Mouse (Mus musculus) activated CD4-positive, CD25-positive, alpha-beta regulatory T cell, adult 4 months (primary cell): ENCODE data around the gene Zfyve28. TPM values are rescaled to one million over a fixed set of nuclear protein-coding genes. Genes with fewer than 3 reads are reported as not detected.

Experiments
- ATAC-seq: one replicate; pipeline ENCODE4 v1.8.0; 2017
- polyA plus RNA-seq, 2 experiments: library from polyadenylated mRNA; unstranded; fragments of 100-300 nt; shearing (Covaris generic); gene quantifications; one replicate each; pipeline ENCODE4 v1.2.1; 2017

The Zfyve28 gene
- polyA plus RNA-seq, 2 experiments from 2014 or later, result 3.4 TPM

DNA sequence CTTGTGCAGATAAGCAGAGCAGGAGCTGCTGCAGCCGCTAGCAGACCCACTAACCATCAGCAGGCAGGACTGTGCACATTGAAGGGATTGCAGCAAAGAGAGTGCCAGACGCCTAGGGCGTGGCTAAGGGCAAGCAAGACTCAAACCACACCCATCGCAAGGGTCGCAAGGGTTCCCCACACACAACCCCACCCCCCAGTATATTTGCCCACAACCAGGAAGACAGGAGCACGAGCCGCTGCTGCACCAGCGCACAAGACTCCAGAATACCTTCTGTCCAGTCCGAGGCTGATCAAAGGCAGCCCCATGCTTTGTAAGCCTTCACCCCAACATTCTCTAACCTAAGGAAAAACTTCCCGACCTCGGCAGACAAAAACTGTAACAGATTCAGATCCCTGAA, 1.7 kb downstream of the Zfyve28 start:
- no peak for ATAC-seq

DNA sequence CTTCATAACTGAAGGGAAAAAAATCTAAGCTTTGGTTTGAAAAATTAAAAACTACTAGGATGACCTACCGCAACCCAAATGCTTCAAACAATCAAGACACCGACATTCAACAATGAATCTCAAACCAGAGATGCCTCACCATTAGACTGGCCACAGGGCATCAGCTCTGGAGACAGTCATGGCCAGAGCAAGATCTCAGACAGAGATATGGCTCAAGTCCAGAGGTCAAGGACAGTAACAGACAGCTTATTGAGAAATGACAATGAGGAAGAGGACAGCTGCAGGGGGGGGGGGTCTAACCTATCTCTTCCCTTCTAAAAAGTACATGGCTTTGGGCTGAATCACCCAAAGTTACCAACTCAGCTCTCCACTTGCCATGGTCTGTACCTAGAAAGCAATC, 3.0 kb downstream of the Zfyve28 start:
- ATAC-seq, result no peak

DNA sequence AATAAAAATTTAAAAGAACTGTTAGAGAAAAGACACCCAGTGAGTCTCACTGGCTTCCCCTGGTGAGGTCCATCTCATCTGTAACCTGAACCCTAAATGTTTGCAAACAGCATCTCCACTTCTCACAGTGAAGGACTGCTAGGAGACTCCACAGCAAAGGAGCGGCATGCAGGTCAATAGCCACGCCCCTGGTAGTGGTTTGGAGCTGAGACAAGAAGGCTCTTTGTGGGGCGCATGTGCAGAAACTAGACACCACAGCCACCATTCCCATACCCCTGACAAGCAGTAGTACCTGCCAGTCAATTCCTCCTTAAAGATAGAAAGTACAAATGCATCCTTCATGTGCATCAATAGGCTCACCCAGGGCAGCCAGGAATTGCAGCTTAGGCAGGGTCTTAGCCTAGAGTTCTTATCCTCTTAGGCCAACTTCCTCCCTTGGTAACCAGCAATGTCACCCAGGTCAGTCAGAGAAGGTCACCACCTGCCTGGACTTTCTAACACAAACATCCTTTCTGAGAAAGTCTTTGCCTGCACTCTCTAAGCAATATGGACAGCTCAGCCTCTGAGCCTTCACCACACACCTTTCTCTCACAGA, 4.0 kb downstream of the Zfyve28 start:
- ATAC-seq, result no peak

DNA sequence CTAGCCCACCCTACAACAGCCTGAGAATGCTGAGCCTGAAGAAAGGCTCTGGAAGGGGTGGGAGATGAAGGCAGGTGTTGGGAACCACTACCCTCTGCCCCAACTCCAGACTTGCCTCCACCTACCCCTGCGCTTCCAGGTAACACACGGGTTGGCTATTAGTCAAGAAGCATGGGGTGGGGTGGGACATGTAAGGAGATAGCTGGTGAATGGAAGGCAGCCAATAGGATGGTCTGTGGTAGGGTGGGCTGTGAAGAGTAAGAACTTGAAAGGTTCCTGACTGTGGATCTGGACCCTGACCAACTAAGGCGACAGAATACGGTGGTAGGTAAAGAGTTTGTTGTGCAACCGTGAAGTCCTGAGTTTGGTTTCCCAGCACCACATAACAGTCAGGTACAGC, 4.9 kb downstream of the Zfyve28 start:
- no peak for ATAC-seq

DNA sequence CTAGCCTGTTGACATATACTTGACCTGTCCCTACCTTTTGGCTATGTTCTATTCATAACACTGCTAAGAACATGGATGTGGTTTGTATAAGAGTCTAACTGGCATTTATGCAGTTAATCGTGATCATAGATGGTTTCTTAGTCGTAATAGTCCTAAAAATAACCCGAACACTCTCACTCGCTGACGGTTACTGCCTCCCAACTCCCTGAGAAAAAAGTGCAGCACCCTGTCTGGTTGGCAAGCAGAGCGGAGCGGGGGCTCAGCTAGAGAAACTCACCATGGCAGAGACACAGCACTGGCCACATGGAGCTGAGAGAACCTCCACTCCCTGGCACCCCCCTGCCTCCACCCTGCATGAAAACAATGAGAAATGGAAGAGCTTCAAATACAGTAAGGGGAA, 7.3 kb downstream of the Zfyve28 start:
- no peak for ATAC-seq

DNA sequence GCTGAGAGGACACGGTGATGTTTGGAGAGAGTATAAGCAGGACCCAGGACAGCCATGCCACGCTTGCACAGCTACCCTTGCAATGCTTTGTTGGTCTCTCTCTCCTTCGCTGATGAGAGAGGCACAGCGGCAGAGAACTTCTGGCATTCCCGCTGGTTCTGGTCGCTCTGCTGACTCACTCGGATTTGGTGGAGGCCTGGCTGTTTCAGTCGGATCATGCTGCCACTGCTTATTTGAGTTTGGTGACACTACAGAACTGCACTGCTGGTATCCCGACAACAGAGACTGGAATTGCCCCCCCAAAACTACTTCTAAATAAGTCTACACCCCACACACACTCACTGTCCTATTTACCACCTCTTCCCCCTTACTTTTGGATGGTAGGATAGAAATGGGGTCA, 9.0 kb downstream of the Zfyve28 start:
- no peak for ATAC-seq

DNA sequence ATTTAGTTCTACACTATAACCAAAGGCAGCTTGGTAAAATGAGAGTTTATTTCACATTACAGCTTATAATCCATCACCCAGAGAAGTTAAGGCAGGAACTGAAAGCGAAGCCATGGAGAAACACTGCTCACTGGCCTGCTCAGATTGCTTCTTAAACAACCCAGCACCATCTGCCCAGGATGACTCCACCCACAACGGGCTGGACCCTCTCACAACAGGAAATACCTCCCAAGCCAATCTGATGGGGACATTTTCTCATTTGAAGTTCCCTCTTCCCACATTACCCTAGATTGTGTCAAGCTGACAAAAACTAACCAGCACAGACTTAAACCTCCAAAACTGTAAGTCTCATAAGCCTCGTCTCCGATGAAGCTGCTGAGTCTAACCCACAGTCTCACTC, 10.2 kb downstream of the Zfyve28 start:
- no peak for ATAC-seq

DNA sequence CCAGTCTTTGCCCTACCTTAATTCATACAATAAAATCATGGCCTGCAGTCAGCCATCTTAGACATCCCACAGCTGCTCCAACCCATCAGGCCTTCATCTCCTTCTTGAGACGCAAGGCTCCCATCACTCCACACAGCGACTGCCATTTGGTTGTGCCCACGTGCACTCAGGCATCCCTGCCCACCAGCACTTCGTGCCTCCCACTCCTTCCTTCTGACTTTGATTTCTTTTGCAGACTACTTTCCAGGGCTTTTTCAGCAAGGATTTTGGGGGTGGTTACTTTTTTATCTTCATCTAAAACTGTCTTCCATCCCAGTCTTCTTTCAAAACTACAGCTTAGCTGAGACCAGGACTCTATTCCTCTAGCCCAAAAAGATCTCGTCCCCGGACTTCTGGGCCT, 11.5 kb downstream of the Zfyve28 start:
- ATAC-seq, result no peak

DNA sequence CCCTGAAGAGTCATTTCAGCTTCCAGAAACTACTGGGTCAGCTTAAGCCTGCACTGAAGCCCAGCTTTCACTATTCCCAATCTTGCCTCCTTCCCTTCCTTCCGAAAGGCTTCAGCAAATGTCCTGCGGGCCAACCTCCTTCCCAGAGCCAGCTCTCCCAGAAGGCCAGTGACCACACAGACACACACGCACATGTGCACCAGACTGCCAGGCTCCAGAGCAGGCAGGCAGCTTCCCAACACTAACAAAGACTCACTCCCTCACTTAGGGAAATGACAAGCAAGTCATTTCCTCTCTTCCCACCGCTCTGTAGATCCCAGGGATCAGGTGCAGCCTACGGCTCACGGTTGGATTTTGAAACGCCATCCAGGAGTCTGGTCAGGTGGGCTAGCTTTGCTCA, 12.1 kb downstream of the Zfyve28 start:
- ATAC-seq, result no peak

DNA sequence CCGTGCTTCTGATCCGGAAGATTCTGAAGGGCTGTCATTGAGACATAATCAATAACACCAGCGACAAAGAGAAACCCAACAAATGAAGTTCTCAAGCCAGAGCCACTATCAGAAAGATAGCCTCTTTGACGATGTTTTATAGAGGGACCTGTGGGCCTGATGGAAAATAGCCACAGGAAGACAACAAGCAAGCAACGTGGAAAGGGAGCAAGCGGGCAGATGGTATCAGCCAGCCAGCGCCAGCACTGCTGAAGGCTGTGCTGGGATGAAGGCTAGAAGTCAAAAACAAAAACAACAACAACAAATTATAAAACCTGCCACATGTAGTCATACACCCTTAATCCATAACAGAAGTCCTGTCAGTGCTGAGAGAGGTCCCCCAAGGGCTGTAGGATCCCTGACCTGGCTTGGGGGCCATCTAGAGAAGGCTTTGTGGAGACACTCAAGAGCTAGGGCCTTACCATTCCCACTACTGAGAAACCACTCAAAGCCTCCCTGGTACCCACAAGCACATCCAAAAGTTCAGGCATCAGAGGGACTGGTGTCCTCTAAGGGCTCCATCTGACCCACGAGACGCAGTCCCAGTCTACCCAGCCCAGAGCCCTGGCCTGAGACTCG, 13.5 kb downstream of the Zfyve28 start:
- no peak for ATAC-seq

DNA sequence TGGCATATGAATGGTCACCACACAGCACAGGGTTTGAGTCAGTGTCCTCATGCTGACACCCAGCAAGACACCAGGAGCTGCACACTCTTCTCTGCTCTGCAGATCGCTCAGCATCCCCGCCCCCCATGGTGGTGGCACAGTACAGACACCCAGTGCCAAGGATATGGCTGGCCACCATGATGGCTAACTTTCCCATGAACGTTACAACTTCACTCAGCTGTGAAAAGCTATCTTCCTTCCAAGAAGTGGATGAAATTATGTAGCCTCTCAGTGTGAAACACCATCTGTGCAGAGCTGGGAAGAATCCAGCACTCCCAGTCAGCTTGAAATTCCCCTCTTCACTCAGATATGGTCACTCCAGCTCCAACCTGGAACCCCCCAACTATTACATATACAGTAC, 14.0 kb downstream of the Zfyve28 start:
- ATAC-seq, result no peak

DNA sequence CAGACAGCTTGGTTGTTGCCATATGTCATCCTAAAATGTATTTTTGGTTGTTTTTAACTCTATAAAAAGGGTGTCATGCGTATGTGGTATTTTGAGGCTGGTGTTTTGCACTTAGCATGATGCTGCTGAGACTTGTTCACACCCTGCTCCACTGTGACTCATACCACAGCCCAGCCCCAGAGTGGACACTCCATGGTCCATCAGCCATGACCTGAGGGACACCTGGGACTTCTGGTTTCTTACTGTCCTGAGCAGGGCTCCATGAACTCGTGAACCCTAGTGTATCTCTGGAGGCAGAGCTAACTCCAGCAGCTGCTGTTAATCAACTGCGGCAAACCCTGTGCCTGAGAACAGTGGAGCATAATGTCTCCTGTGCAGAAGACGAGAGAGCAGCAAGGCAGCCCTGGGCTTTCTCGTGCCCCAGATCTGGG, 15.0 kb downstream of the Zfyve28 start:
- no peak for ATAC-seq

DNA sequence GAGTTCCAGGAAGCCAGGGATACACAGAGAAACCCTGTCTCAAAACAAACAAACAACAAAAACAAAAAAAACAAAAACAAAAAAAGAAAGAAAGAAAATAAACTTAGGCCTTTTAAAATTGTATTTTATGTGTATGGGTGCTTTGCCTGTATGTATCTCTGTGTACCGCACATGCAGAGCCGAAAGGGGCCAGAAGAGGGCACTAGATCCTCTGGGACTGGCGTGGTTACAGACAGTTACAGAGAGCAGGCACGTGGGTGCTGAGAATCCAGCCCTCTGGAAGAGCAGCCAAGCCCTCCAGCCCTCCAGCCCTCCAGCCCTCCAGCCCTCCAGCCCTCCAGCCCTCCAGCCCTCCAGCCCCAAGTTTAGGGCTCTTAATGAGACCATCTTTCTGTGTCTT, 16.5 kb downstream of the Zfyve28 start:
- ATAC-seq, result no peak

DNA sequence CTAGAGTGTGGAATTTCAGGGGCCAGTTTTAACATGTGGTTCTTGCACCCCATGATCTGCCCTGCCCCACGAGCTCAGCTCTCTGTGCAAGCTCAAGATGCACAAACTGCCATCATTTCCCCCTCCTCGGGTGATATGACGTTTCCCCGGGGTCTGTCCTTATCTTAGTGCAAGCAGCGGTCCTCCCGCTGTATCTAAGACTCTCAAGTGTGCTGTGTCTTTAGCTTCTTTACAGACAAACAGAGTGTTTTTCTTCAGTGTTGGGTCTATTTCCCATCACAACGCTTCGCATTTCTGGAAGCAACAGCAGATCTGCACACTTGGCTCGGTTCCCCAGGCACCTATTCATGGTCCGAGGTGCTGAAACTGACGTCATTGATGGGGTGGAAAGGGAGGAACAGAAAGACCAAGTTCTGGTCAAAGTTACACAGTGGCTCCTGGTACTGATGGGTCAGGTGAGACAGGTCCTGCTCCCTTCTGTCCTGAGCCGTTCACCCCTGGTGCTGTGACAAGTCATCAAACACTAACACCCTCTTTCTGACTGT, 18.3 kb downstream of the Zfyve28 start:
- no peak for ATAC-seq

DNA sequence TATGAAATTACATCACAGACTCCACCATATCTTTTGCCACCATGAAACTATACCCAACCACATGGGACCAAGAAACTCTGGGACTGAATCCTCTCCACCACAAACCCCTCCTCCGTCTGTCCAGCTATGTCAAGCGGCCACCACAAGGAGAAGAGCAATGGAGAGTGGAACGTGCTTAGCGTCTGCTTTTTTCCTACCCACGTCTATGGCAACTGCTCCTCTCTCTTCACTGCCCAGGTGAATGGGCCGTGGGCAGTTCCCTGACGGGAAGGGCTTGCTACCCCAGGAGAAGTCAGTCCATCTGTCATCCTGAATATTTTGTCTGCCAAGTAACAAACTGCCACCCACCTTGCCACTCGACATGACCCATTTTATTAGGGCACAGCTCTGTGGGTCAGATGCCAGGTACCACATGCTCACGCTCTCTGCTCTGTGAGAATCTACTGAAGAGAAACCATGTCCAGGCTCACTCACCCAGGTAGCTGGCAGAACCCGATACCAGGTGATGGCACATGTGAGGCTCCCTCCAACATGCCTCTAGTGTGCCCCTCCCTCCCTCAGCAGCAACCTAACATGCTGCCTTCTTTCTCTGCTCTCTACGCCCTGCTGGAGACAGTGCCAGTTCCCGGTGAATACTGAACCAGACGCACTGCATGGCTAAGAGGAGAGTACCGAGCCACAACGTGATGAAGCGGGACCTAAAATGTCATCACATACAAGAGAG, 18.9 kb downstream of the Zfyve28 start:
- ATAC-seq, result no peak

DNA sequence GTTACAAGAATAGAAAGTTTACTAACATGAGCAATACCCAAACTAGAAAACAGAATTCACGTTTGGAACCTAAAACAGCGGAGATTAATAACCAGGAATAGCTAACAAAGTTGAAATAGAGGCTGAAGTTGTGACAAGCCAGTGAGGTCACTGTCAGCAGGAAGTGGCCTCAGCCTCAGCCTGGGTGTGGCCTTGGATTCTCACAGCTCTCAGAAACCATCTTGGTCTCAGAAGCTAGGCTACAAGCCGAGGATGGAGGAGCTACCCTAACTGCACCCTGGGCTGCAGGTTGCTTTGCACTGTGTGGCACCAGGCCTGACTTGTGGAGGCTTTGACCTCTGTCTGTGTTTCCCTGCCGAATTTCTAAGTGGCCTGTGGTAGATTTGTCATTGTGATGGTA, 22.2 kb downstream of the Zfyve28 start:
- ATAC-seq, result no peak

DNA sequence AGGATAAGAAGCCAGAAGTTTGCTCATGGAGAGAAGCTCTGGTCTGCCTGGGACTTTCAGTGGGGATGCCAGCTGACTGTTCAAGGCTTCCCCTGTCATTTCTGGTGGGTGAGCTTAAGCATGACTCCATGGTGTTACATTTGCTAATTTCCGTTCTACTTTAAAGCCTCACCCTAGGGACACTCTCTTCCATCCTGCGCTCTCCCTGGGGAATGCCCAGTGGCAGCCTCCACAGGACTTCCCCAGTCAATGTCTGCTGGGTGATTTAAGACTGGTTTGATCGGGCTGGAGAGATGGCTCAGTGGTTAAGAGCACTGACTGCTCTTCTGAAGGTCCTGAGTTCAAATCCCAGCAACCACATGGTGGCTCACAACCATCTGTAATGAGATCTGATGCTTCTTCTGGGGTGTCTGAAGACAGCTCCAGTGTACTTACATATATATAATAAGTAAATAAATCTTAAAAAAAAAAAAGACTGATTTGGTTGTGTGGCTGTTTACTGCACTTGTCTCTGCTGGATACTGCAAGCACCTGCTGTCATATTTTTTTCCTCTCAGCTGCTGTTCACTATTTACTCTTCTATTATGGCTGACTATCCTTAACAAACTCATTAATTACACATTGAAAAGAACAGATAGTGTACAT, 29.0 kb downstream of the Zfyve28 start:
- no peak for ATAC-seq

DNA sequence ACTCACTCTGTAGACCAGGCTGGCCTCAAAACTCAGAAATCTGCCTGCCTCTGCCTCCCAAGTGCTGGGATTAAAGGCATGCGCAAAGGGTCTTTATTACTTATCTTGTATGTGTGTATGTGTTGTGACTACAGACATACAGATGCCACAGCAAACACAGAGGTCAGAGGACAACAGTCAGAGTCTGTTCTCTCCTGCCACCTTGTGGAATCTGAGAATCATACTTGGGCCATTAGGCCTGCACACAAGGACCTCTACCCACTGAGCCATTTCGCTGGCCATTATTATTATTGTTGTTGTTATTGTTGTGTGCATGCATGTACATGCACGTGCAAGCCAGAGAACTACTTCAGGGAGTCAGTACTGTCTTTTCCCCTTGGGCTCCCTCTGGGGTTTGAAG, 33.1 kb downstream of the Zfyve28 start:
- ATAC-seq, result no peak

DNA sequence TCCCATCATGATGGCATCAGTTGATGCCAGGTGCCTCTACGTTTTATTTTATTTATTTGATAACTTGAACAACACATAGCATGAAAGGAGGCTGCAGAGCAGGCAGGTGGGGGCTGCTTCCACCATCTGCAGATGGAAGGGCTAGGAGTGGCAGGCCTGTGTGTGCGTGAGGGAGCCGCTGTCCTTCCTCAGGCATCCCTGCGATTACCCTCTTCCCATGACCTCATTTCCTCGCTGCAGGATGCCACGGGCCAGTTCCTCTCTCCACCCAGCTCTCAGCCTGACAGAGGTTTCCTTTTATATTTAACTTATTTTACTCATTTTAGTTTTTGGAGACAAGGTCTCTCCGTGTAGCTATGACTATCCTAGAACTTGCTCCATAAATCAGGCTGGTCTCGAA, 33.9 kb downstream of the Zfyve28 start:
- ATAC-seq, result no peak

DNA sequence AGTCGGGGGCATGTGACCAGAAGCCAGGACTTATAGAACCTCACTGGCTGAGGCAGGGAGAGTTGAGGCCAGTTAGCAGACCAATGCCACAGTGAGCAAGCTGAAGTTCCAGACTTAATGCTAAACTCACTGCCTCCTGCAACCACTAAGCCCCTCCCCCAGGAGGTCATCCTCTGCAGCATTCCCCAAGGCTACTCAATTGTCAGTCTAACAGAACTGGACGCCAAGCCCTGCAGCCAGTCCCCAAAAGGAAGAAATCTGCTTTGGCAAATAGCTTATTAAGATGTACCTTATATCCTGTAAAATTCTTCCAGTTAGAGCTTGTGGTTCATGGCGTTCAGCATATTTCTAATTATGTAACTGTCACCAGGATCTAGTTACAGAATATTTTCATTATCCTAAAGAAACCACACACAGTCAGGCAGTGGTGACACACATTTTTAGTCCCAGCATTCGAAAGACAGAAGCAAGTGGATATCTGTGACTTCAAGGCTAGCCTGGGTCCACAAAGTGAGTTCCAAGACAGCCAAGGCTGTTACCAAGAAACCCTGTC, 35.2 kb downstream of the Zfyve28 start:
- no peak for ATAC-seq

DNA sequence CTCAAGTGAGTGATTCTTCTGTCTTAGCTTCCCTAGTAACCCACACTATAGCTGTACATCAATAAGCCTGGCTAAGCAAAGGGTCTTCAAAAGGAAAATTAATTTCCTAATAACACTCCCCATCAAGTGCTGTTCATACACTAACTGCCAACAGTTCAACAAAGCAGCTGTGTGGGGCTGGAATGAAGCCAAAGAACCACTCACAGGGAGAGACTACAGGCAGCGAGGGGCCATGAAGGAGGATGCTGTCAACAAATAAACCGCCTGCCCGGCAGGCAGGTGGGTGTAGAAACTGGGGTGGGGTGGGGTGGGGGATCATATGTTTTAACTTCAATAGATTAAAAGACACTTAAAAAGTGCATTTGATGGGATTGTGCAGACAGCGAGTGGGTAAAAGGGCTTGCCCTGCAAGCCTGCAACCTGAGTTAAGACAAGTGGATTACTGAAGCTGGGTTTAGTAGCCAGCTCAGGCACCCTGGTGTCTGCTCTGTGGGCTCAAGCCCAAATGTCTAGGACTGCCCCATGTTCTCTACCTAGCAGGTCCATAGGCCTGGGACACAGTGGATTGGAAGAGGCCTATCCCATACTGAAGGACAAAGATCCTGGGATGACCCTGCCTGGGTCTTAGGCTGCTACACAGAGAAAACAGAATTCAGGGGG, 35.8 kb downstream of the Zfyve28 start:
- no peak for ATAC-seq

DNA sequence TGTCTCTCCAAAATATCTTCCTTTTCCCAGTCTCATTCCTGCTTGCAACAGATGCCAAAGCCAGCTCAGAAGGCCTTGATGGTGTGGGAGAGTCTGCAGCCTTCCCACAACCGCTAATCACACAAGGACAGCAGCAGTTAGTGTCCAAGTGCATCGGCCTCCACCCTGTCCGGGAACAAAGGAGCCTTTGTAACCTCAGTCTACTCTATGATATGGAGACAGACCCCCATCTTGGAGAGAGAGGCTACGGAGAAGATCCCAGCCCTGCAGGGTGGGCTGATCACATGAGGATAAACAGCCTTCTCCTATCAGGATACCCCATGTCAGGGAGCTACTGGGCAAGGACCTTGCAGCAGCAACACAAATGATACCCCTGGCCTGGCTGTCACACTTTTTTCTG, 36.5 kb downstream of the Zfyve28 start:
- no peak for ATAC-seq

DNA sequence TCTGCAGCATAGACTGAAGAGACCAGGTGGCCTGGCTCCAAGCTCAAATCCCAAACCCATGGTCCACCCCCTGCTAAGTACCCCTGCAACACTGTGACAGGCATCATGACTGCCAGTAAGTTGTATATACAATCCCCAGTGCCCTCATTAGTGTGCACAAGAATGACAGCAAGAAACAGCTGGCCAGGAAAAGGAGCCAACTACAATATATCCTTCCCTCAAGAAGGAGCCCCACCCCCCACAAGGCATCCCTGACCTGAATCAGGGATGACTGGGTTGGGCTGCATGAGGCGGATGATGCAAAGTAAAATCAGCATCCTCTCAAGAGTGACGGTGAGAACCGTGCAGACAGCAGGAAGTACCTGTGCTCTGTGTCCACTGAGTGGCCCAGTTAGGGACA, 38.2 kb downstream of the Zfyve28 start:
- ATAC-seq, result no peak
